Mouse (Mus musculus): ENCODE measurements around the gene Nr4a2. TPM values are rescaled to one million over a fixed set of nuclear protein-coding genes. Genes with fewer than 3 reads are reported as not detected.

Nr4a2 gene
- total and polyA plus RNA-seq, 3 experiments, result 2.0 TPM; not detected in 1

DNA sequence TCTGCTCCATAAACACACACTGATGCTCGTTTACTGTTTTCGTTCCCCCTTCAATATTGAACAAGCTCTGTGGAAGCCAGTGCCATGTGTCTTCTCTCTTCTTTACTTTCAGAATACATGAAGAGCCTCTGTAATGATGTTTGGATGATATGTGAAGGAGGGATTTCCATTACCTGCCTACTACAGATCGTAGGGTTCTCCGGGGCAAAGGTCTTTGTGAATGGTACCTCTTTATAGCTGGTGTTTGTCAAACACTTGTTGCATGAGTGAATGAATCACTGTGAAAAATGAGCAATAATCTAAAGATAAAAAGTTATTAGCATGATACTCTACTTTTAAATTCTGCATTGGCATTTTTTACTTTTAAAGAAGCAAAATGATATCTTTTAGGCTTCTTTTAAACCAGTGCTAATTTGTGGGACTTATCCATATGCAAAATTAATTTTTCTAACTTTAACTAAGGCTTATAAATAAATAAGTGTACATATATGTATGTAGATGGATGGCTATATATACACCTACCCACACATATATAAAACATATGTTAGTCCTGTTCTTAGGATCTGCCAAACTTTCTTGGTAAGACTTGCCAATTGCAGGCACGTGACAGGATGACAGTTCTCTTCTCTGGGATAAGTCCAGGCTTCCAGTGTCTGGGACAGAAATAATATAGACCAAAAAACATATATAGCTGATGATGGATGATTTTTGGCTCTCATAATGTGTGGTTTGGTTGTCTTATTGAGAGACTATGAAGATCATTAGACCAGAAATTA lies 22.0 kb upstream of the Nr4a2 start:
- H3K9ac ChIP-seq (ENCODE audit: control insufficient read depth, low read depth, low read length, poor library complexity, severe bottlenecking), result no peak overlapping the region
- DNase-seq (ENCODE audit: low read depth, low spot score), result no peak
- TF ChIP-seq EP300 (IDR thresholded peaks at IDR 0.05; ENCODE audit: low read depth in 1 of 2, low read length in 2 of 2) (no peak), TAL1 (IDR thresholded peaks at IDR 0.05; ENCODE audit: low read length) (no peak), ELF1 (IDR thresholded peaks at IDR 0.05; ENCODE audit: low read depth, low read length) (no peak), CHD2 (IDR thresholded peaks at IDR 0.05; ENCODE audit: low read length) (no peak), ZNF384 (IDR thresholded peaks at IDR 0.05; ENCODE audit: low read depth, low read length) (no peak), MEF2A (IDR thresholded peaks at IDR 0.05; ENCODE audit: extremely low read depth, insufficient replicate concordance, low read depth, low read length, poor library complexity, severe bottlenecking) (no peak), POLR2AphosphoS5 (IDR thresholded peaks at IDR 0.05; ENCODE audit: borderline replicate concordance, low read depth, low read length) (no peak), USF2 (IDR thresholded peaks at IDR 0.05; ENCODE audit: borderline replicate concordance in 1 of 2, insufficient read depth in 1 of 2, low read depth in 1 of 2, low read length in 2 of 2) (no peak), ETS1 (IDR thresholded peaks at IDR 0.05; ENCODE audit: low read depth, low read length) (no peak), RCOR1 (IDR thresholded peaks at IDR 0.05; ENCODE audit: low read depth, low read length) (no peak), MXI1 (IDR thresholded peaks at IDR 0.05; ENCODE audit: low read depth, low read length) (no peak), SMC3 (IDR thresholded peaks at IDR 0.05; ENCODE audit: low read depth, low read length) (no peak), JUND (IDR thresholded peaks at IDR 0.05; ENCODE audit: low read depth, low read length) (no peak), ZKSCAN1 (IDR thresholded peaks at IDR 0.05; ENCODE audit: low read depth, low read length) (no peak), UBTF (IDR thresholded peaks at IDR 0.05; ENCODE audit: borderline replicate concordance, insufficient read depth, low read depth, low read length) (no peak)

DNA sequence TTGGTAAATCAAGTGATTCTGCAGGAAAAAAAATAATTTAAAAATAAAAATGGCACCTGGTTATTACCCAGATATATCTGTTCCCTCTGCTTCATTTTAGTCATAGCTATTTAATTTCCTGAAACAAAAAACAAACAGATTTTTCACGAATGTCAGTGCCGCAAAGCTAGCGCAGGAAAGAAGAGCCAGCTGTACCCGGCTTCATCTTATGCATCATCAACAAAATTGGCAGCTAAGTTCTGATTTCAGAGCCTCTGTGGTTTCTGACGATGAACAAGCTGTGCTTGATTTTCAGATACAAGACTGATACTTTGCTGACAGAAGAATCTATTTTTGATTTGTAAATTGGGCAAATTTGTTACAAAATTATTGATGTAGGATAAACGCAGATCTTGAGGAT lies 14.8 kb upstream of the Nr4a2 start:
- H3K4me1 ChIP-seq (ENCODE audit: control insufficient read depth in 1 of 2, insufficient read depth in 2 of 2, low read length in 2 of 2), result peaks cover 3 to 5% of the 10 kb centered on the region in 2 experiments
- H3K27me3 ChIP-seq (ENCODE audit: control insufficient read depth in 1 of 2, insufficient read depth in 2 of 2, low read length in 2 of 2), result no peaks in the 10 kb centered on the region
- no peaks in the 10 kb centered on the region for H3K9me3 ChIP-seq (replicated peaks; ENCODE audit: insufficient read depth, low read length)
- no peak overlapping the region for H3K27ac ChIP-seq (ENCODE audit: control insufficient read depth, low read depth, low read length)
- H3K36me3 ChIP-seq (ENCODE audit: control insufficient read depth in 1 of 2, insufficient read depth in 2 of 2, low read length in 2 of 2), result peaks cover 0 to 6% of the 10 kb centered on the region in 2 experiments; a peak in 2 of 4 replicates
- TF ChIP-seq MEF2A (IDR thresholded peaks at IDR 0.05; ENCODE audit: extremely low read depth, insufficient replicate concordance, low read depth, low read length, poor library complexity, severe bottlenecking) (no peak), RAD21 (IDR thresholded peaks at IDR 0.05; ENCODE audit: low read depth, low read length) (no peak), ZNF384 (IDR thresholded peaks at IDR 0.05; ENCODE audit: low read depth, low read length) (no peak), ZMIZ1 (IDR thresholded peaks at IDR 0.05; ENCODE audit: low read depth, low read length) (no peak), NRF1 (IDR thresholded peaks at IDR 0.05; ENCODE audit: insufficient read depth, low read depth, low read length, poor library complexity, severe bottlenecking) (no peak), MYC (IDR thresholded peaks at IDR 0.05; ENCODE audit: low read depth, low read length) (no peak), POLR2A (IDR thresholded peaks at IDR 0.05; ENCODE audit: control insufficient read depth in 1 of 2, insufficient read depth in 1 of 2, low read depth in 1 of 2, low read length in 2 of 2, poor library complexity in 1 of 2) (no peak), MAX (IDR thresholded peaks at IDR 0.05; ENCODE audit: low read length) (no peak), TBP (IDR thresholded peaks at IDR 0.05; ENCODE audit: low read depth, low read length) (no peak), GABPA (IDR thresholded peaks at IDR 0.05; ENCODE audit: low read depth, low read length) (no peak)
- no peak overlapping the region for H3K9ac ChIP-seq (ENCODE audit: control insufficient read depth, low read depth, low read length, poor library complexity, severe bottlenecking)
- DNase-seq (ENCODE audit: low read depth, low spot score), result no peak
- no peaks in the 10 kb centered on the region for H3K79me2 ChIP-seq (ENCODE audit: control insufficient read depth, insufficient read depth, low read length, poor library complexity)
- H3K4me3 ChIP-seq (ENCODE audit: control insufficient read depth in 1 of 2, insufficient read depth in 1 of 2, low read depth in 2 of 2, low read length in 2 of 2), result no peak overlapping the region

More for the DNA sequence above, 22.0 kb upstream of the Nr4a2 start:
- H3K79me2 ChIP-seq (ENCODE audit: control insufficient read depth, insufficient read depth, low read length, poor library complexity), result no peaks in the 10 kb centered on the region
- no peaks in the 10 kb centered on the region for H3K36me3 ChIP-seq (ENCODE audit: control insufficient read depth in 1 of 2, insufficient read depth in 2 of 2, low read length in 2 of 2)
- no peak overlapping the region for H3K27ac ChIP-seq (ENCODE audit: control insufficient read depth, low read depth, low read length)
- H3K27me3 ChIP-seq (ENCODE audit: control insufficient read depth in 1 of 2, insufficient read depth in 2 of 2, low read length in 2 of 2), result no peaks in the 10 kb centered on the region
- no peaks in the 10 kb centered on the region for H3K9me3 ChIP-seq (replicated peaks; ENCODE audit: insufficient read depth, low read length)
- no peaks in the 10 kb centered on the region for H3K4me1 ChIP-seq (ENCODE audit: control insufficient read depth in 1 of 2, insufficient read depth in 2 of 2, low read length in 2 of 2)
- H3K4me3 ChIP-seq (ENCODE audit: control insufficient read depth in 1 of 2, insufficient read depth in 1 of 2, low read depth in 2 of 2, low read length in 2 of 2), result no peak overlapping the region
